Mouse (Mus musculus): Measurements from ENCODE around the gene Btbd9. TPM values are rescaled to one million over a fixed set of nuclear protein-coding genes. Genes with fewer than 3 reads are reported as not detected.

Btbd9 gene
- total RNA-seq, 2 experiments from 2014 or later: 20.7 to 21.7 TPM

DNA sequence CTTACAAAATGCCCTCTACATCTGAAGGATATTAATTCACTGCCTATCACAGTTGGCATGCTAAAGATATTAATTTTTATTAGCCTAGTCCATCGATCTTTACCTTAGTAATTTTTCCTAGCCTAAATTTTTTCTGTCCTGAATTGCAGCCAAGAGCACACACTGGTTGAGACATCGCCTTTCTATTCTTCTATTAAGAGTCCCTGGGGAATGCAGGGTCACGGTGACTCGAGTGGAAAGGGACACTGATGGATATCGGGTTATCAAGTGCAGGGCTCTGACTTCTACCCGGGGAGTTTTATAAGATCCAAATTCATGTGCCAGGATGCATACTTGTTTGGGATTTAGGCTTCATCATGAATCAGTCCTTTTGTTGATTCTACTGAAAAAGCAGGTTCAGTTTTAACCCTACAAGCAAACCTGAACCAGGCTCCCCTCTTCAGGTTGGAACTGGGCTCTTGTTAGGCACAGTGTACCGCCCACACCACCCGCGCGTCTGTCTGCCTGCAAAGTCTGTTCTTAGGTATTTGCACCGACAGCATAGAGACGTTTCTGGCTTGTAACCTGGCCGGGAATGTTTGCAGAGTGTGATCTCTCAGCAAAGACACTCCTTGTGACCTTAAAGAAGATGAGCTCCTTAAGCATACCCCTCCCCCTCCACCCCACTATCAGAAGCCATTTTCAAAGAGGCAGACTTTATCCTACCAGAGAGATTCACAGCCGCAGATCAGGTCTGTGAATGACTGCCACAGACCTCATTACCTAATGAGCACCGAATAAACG lies 297.5 kb downstream of the Btbd9 start:
- DNase-seq: no peak

GRCm38 (mm10) chr17:30276477-30276876 lies 299.8 kb downstream of the Btbd9 start:
- no peak for DNase-seq

DNA sequence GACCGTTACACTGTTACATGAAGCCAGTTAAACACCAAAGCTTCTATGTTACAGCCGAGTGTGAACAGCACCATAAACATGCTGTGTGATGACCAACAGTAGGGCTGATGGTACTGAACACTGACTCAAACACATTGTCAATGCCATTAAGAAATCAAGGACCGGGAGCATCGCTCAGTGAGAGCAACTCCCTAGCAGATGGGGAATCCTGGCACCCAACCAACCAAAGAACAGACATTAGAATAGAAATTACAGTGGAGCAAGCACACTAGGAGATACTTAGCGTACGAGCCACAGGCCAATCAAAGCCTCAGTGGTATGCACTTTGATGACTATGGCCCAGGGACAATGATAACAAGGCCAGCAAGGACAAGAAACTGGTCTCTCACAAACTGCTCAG lies 303.5 kb downstream of the Btbd9 start:
- DNase-seq: no peak

- peak; percentile 14 to 19 for DNase-seq
Observed at GRCm38 (mm10) chr17:30269136-30270063, 306.9 kb downstream of the Btbd9 start.

DNA sequence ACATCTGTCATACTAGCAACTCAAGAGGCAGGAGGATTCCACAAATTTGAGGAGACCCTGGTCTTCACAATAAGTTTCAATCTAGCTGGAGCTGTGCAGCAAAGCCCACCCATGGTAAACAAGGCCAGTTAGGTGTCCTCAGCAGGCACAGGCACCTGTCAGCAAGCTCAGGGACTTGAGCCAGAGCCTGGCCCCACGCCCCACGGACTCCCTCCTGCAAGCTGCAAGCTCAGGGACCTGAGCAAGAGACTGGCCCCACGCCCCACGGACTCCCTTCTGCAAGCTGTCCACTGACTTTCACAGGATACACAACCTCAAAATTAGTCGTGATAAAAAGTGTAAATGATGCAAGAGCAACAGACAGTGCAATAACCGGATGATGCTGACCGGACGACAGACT lies 307.8 kb downstream of the Btbd9 start:
- no peak for DNase-seq

DNA sequence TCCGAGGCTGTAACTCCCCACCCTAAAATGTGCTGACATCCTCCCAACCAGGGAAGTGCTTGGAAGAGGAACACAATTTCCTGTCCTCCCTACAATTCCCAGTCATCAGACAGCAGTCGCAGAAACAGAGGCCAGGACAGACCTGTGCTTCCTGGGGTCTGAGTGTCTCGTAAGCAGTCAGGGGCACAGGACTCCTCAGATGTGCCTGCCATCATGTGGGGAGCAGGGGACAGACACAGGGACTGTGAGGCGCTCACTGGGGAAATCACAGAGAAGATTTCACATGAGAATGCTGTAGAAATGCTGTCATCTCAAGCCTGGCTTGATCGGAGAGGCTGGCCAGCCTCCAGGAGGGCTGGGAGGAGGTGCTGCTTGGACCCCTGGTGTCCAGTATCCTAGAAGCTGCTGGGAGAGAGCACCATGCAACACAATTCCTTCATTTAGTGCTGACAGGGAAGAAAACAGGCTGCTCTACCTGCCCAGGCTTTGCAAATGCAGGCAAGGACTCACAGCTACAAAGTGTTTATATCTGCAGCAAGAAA lies 308.8 kb downstream of the Btbd9 start:
- peak in 1 of 2 experiments; percentile 15 for DNase-seq

GRCm38 (mm10) chr17:30263535-30263934 lies 312.8 kb downstream of the Btbd9 start:
- DNase-seq: no peak

DNA sequence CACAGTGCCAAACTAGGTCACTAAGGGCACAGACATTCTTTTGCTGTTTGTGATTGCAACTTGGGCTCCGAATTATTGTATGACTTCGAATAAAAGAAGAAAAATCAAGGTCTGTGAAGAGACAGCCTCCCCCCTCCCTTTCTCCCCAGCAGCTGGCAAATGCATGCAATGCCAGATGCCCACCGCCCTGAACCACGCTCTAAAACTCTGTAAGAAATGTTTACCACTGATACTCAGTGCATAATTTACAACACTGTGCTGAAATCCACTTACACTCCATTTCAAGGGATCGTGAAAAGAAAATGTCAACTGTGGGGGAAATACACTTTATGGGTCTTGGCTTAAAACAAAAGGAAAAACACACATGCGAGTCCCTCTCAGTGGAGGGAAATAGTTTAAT lies 313.3 kb downstream of the Btbd9 start:
- no peak for DNase-seq

DNA sequence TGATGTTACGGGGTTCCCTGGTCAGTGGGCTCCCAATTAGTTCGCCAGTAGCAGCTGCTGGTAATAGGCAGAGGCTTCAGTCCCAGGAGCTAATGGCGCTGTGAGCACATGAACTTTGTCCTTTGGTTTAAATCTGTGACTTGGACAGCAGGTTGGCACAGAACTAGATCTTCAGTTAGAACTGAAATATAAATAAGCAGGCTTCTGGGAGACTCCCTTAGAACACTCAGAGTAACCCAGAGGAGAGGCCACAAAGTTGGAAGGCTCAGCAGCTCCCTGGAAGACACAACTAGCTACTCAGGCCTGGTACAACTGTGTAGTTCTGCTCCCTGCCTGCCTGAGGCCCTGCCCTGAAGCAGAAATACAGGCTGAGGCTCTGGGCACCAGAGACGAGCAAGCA lies 313.8 kb downstream of the Btbd9 start:
- DNase-seq: no peak

DNA sequence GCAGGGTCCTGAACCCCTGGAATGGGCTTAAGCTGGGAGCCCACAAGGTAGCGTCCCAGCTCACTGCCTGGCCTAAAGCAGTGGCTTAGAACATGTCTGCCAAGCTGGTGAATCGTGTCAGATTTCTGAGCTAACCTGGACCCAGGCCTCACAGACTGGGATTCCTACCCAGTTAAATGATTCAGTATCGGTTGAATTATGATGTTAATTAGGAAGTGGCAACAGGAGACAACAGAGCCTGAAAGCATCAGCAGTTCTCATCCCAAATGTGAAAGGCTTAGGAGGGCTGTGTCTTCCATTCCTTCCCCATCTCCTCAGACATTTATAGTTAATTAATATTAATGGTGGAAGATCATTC lies 314.3 kb downstream of the Btbd9 start:
- DNase-seq: no peak

DNA sequence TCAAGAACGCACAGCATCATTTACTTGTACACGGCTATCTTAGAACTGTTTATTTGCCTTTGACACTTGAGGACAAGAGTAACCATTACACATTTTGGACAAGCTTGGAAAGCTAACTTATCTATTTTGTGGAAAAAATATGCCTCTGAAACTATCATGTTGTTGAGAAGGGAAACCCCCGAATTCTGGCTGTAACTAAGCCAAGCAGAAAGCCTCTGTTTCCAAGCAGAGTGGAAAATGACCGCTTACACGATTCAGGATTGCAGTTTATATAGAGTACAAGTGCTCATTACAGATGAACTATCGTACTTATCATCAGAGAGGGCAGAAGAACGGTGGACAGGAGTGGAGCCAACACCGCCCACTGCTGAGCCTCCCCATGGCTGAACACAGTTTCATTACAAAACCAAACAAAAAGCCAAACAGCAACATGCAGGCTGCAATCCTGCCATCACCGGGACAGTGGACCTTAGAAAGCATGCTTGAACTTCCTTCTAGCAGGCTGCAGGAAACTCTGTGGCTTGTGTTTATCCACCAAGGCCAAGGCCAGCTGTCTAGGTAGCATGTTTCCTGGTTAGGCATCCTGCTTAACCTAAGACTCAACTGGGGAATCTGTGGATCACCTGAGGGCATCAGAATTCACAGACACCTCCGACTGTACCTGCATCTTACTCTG lies 314.8 kb downstream of the Btbd9 start:
- DNase-seq: no peak

DNA sequence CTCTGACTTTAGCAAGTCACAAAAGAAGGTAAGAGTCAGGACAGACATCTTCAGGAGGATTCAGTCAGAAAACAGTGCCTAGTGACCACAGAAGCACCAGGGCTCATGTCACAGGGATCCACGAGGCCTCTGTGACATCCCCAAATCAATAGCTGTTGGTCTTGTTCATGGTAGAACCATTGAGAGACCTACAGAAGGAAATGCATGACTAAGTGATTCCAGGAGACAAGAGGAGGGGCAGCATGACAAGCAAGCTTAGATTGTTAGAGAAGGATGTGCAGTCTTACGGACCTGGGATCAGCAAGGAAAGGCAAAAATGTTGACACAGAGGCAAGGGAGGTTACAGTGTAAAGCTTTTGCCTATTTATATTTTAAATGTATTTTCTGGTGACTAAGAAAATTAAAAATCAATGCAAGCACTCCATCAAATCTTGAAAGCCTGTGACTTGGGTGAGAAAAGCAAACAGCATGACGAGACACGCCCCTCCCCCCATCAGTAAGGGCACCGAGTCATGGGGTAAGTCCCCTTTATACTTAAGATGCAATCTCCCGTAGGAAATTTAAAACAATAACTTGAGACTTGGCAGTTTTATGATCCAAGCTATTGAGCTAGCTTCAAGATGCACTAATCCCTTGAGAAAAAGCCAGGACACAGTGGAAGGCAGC lies 315.5 kb downstream of the Btbd9 start:
- DNase-seq: no peak

DNA sequence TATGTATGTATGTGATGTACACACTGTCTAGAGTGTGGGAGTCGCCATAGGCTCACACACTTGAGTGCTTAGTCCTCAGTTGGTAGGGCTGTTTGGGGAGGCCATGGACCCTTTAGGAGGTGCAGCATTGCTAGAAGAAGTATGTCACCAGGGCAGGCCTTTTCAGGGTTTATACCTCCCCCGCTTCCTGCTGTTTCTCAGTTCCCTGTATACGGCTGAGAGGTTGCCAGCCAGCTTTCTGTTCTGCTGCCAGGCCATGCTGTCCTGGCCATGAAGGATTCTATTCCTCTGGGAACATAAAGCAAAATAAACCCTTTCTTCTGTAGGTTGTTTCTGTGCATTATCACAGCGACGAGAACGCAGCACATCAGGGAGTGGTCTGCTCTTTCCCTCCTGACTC lies 316.4 kb downstream of the Btbd9 start:
- no peak for DNase-seq

DNA sequence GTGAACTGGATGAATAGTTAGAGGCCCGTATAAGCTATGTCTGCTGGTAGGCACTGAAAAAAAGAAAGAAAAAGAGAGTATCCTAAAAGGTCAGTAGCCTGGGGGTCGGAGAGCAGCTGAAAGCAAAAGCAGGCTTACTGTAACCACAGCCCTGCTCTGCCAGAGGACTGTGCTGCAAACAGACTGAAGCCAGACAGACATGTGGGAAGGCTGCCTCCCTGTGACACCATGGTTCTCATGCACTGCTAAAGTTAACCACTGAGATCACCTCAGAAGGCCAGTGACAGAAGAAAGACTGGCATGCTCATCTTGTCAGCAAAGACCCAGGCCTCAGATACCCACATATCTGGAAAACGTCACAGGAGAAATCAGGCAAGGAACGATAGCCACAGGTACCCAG lies 317.8 kb downstream of the Btbd9 start:
- peak in 1 of 2 experiments; percentile 37 for DNase-seq

GRCm38 (mm10) chr17:30255928-30256560 lies 320.2 kb downstream of the Btbd9 start:
- DNase-seq: no peak

DNA sequence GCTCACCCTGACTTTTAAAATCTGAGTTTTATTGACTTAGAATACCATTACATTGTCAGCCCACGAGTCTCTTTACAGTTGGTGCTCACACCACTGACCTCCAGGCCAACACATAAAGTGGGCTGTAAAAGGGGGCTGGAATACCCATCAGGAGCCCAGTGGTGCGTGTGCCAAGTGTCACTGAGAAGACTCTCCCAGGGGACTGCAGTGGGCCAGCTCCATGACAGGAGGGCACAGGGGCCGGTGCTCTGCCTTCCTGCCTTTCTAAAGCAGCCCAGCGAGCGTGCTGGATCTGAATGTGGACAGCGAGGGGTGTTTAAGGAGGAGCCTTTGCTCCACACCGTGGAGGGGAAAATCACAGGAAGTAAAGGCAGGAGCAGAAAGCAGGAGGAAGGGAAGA lies 322.4 kb downstream of the Btbd9 start:
- DNase-seq: no peak

GRCm38 (mm10) chr17:30253028-30253427 lies 323.3 kb downstream of the Btbd9 start:
- DNase-seq: no peak

GRCm38 (mm10) chr17:30245308-30245706 lies 331.0 kb downstream of the Btbd9 start:
- peak; percentile 32 to 47 for DNase-seq

DNA sequence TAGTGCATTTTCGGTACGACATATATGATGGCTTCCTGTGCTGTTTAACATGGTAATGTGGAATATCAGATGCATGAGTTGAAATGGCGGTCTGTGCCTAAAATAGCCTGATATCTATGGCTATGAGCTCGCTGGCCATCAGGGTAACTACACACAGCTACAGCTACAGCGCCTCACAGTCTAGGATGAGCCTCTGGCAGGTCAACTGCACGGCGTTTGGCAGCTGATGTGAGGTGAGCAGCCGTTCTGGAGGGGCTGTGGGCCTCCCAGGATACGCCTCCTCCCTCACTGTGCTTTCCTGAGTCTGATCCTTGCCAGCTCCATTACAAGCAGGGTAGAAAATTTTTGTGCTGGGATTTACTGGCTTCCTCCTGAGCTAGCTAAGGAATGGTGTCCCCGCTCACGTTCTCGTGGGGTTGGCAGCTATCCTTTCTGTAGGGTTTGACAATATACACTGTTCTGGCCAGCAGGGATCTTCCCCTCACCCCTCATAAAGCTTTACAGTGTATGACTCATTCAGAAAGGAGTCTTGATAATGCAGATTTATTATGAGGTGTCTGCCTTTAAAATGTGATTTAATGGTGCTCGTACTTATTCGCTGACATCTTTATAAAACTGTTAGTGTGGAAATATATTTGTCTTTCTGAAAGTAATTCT lies 331.5 kb downstream of the Btbd9 start:
- DNase-seq: peak; percentile 27 to 30

DNA sequence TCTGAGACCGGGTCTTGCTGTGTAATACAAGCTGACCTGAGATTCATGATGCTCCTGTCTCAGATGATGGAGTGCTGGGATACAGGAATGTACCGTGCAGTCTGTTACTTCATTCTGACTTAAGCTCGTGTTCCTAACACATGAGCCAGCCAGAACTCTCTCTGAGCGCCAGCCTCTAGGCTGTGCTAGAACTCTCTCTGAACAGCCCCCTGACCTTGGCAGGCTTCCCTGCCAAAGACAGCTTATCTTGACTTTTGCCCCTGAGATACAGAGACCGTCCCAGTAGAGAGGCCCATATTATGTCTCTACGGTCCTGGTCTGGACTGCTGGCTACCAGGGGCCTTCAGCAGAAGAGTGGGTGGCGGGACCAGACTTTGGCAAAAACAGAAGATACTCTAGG lies 332.7 kb downstream of the Btbd9 start:
- DNase-seq: peak in 1 of 2 experiments; percentile 22

DNA sequence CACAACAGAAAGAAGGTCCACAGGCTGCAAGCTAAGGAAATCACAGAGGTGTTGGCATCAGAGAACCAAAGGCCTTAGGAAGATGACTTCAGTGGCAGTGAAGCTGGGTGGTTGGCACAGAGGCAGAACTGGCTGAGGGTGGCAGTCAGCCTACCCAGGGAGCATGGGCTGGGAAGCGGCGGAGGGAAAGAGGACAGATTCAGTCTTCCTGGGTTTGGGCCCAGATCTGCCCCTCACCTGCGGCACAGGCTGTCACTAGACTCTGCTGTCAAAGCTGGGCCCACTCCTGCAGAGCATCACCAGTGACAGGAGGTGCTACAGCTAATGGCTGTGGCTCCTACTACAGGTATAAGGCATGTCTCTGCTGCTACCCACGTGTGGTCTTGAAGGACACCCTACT lies 333.6 kb downstream of the Btbd9 start:
- DNase-seq: no peak
